Mouse (Mus musculus) stomach, postnatal 0 days (tissue): ENCODE data around the gene Epor.

Source experiments
- CTCF ChIP-seq: IDR thresholded peaks from 2 replicates; pipeline ENCODE4 v1.5.1; 2016; ENCODE audit warnings: antibody characterized with exemption, low read depth, mild to moderate bottlenecking, moderate library complexity
- EP300 ChIP-seq: optimal IDR thresholded peaks from 2 replicates; pipeline ENCODE3; 2016; ENCODE audit warnings: antibody characterized with exemption

- TF ChIP-seq EP300 (no peak), CTCF (no peak)
Observed at GRCm38 (mm10) chr9:21989230-21990110, 26.2 kb upstream of the Epor start, which contains the start of gene Rgl3.
